8 mouse cellular contexts compared by ENCODE assay signal in the genomic region with DNA sequence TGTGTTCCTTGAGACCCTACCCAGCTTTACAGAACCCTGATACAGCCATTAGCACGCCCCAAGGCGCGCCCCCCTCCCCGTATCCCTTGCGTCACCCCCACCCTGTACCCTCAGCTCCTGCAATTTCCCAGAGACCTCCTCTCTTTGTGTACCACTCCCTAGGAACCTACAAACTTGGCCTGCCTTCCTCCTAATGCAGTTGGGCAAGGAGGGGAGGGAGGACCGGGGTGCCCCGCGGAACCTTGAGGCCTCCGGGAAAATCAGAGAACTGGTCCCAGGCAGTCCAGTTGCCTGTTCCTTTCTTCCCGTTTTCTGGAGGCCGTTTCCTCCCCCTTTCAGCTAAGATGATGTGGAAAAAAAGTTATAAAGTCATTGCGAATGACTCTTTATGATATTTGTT. TPM values are rescaled to one million over a fixed set of nuclear protein-coding genes. Genes with fewer than 3 reads are reported as not detected.
DNase-seq lines count a peak whose midpoint lies in the region; ATAC-seq and TF ChIP-seq lines count a peak whose summit lies in the region.

No protein-coding gene starts in this region.

- H3K79me2 ChIP-seq in C2C12 (ENCODE audit: control insufficient read depth, insufficient read depth), result no peaks in the 10 kb centered on the region

- no peak overlapping the region for H3K27ac ChIP-seq in embryonic facial prominence, embryonic 14.5 days (replicated peaks; ENCODE audit: low read depth, low read length)
- H3K27ac ChIP-seq in neural tube, embryonic 14.5 days (ENCODE audit: low read depth, low read length), result no peak overlapping the region

- peaks cover 4% of the 10 kb centered on the region; the same call in 1 of the 2 replicates for H3K4me1 ChIP-seq in embryonic facial prominence, embryonic 14.5 days (ENCODE audit: control insufficient read depth, insufficient read depth, low read length)
- peaks cover 6% of the 10 kb centered on the region; the same call in 1 of the 2 replicates for H3K4me1 ChIP-seq in neural tube, embryonic 14.5 days (ENCODE audit: control insufficient read depth, insufficient read depth, low read length)

- H3K79me3 ChIP-seq in C2C12 (ENCODE audit: low read depth), result no peaks in the 10 kb centered on the region

- H3K36me3 ChIP-seq in C2C12 (ENCODE audit: control insufficient read depth, insufficient read depth), result no peaks in the 10 kb centered on the region
- no peaks in the 10 kb centered on the region for H3K36me3 ChIP-seq in embryonic facial prominence, embryonic 14.5 days (ENCODE audit: control insufficient read depth, insufficient read depth, low read length)
- no peaks in the 10 kb centered on the region for H3K36me3 ChIP-seq in neural tube, embryonic 14.5 days (ENCODE audit: control insufficient read depth, insufficient read depth, low read length)

- no peak for TF ChIP-seq CTCF in C2C12 (IDR thresholded peaks at IDR 0.05; ENCODE audit: control insufficient read depth, insufficient read depth, insufficient read length)

- WGBS in embryonic facial prominence, embryonic 14.5 days, result 8% methylated on average over 12 of the region's 12 CpGs
- 11% methylated on average over 12 of the region's 12 CpGs for WGBS in neural tube, embryonic 14.5 days

- no peak overlapping the region for H3ac ChIP-seq in C2C12 (ENCODE audit: control insufficient read depth, insufficient read length, low read depth)

- H3K4me3 ChIP-seq in C2C12 (ENCODE audit: insufficient read depth, poor library complexity, severe bottlenecking), result peak overlapping the region; percentile 41
- H3K4me3 ChIP-seq in embryonic facial prominence, embryonic 14.5 days (ENCODE audit: low read depth, low read length), result peak overlapping the region; percentile 76
- H3K4me3 ChIP-seq in neural tube, embryonic 14.5 days (ENCODE audit: low read depth, low read length), result peak overlapping the region; percentile 70

- ATAC-seq in embryonic facial prominence, embryonic 14.5 days (ENCODE audit: low read depth), result no peak
- ATAC-seq in neural tube, embryonic 14.5 days (ENCODE audit: low read depth), result peak; percentile 10

- H3K9me3 ChIP-seq in embryonic facial prominence, embryonic 14.5 days (ENCODE audit: control insufficient read depth, low read length), result no peaks in the 10 kb centered on the region
- H3K9me3 ChIP-seq in neural tube, embryonic 14.5 days (ENCODE audit: control insufficient read depth, low read length), result no peaks in the 10 kb centered on the region

- no peaks in the 10 kb centered on the region for H3K27me3 ChIP-seq in C2C12 (ENCODE audit: control insufficient read depth, insufficient read depth, insufficient read length)
- H3K27me3 ChIP-seq in embryonic facial prominence, embryonic 14.5 days (replicated peaks; ENCODE audit: control insufficient read depth, insufficient read depth, low read length), result no peaks in the 10 kb centered on the region
- no peaks in the 10 kb centered on the region for H3K27me3 ChIP-seq in neural tube, embryonic 14.5 days (ENCODE audit: control insufficient read depth, insufficient read depth, low read length)

- peak overlapping the region; percentile 98 for H3K4me2 ChIP-seq in embryonic facial prominence, embryonic 14.5 days (ENCODE audit: low read depth, low read length)
- H3K4me2 ChIP-seq in neural tube, embryonic 14.5 days (ENCODE audit: low read depth, low read length), result peak overlapping the region; percentile 92

- H3K9ac ChIP-seq in embryonic facial prominence, embryonic 14.5 days (ENCODE audit: low read depth, low read length), result peak overlapping the region; percentile 85; the same call in 1 of the 2 replicates
- peak overlapping the region; percentile 81 for H3K9ac ChIP-seq in neural tube, embryonic 14.5 days (replicated peaks; ENCODE audit: low read depth, low read length)

- peak; percentile 14 for DNase-seq in cerebellum, adult 9-11 months
- DNase-seq in cerebellum, adult 9-10 months, result no peak
- no peak for DNase-seq in embryonic facial prominence, embryonic 14.5 days (ENCODE audit: low spot score)
- peak; percentile 23 for DNase-seq in kidney, postnatal 10 days
- no peak for DNase-seq in urinary bladder, postnatal 4 days (ENCODE audit: low spot score in 2 of 2)
- no peak for DNase-seq in left cerebral cortex, adult 9 months (ENCODE audit: low spot score in 2 of 2)

TF ChIP-seq in C2C12, 6 proteins besides CTCF, POLR2A, EP300 and RAD21:
- TF ChIP-seq MAX (IDR thresholded peaks at IDR 0.05) (no peak), CEBPB (IDR thresholded peaks at IDR 0.05; ENCODE audit: low read depth) (no peak), MYOD1 (IDR thresholded peaks at IDR 0.05; ENCODE audit: control insufficient read depth, insufficient read length, low read depth) (no peak), FOSL1 (IDR thresholded peaks at IDR 0.05; ENCODE audit: insufficient read depth, low read length, poor library complexity, severe bottlenecking) (no peak), USF1 (IDR thresholded peaks at IDR 0.05; ENCODE audit: low read depth) (no peak), MYOG (IDR thresholded peaks at IDR 0.05; ENCODE audit: control insufficient read depth, extremely low read depth, insufficient read length) (no peak)

RNA-seq across cellular contexts. Expression of gene B3glct, which starts 1.3 kb away (rescaled TPM):
- polyA plus RNA-seq in C2C12 (2012; fragmentation: generic; extraction: Trizol), result 4.6 TPM
- 13.1 and 15.4 TPM in 2 replicates for polyA plus RNA-seq in embryonic facial prominence, embryonic 14.5 days (2014; fragmentation: Nextera tagmentation; extraction: Ambion mirVana)
- polyA plus RNA-seq in neural tube, embryonic 14.5 days (2014; fragmentation: Nextera tagmentation; extraction: Ambion mirVana), result 20.1 and 22.2 TPM in 2 replicates

RNA-seq across cellular contexts. Expression of gene Hsph1, which starts 43.2 kb away (rescaled TPM):
- polyA plus RNA-seq in C2C12 (2012; fragmentation: generic; extraction: Trizol), result 74.1 TPM
- 52.9 and 67.0 TPM in 2 replicates for polyA plus RNA-seq in embryonic facial prominence, embryonic 14.5 days (2014; fragmentation: Nextera tagmentation; extraction: Ambion mirVana)
- polyA plus RNA-seq in neural tube, embryonic 14.5 days (2014; fragmentation: Nextera tagmentation; extraction: Ambion mirVana), result 97.1 and 112 TPM in 2 replicates

Comparison
In these comparisons a context has a peak if more than half of its experiments do, and no peak if none do; other contexts are left out.
1. DNase-seq: peak in cerebellum, adult 9-11 months (single experiment) and kidney, postnatal 10 days (single experiment); none in cerebellum, adult 9-10 months (single experiment), embryonic facial prominence, embryonic 14.5 days (single experiment), urinary bladder, postnatal 4 days (0 of 2) and left cerebral cortex, adult 9 months (0 of 2).
2. Peak in every context shown above with its lines, with median percentiles within 50 percentile points of each other: H3K4me3 ChIP-seq.